Mouse (Mus musculus) liver, adult (tissue): ENCODE measurements around the gene Chrm5.

Source experiments
- GATA4 ChIP-seq: IDR thresholded peaks from 2 replicates; pipeline ENCODE4 v1.6.1; 2014; ENCODE audit warnings: mild to moderate bottlenecking, low read length; ENCODE audit not compliant: insufficient replicate concordance

The Chrm5 gene

GRCm38 (mm10) chr2:112454125-112454861 lies 26.3 kb downstream of the Chrm5 start:
- no peak for TF ChIP-seq GATA4

DNA sequence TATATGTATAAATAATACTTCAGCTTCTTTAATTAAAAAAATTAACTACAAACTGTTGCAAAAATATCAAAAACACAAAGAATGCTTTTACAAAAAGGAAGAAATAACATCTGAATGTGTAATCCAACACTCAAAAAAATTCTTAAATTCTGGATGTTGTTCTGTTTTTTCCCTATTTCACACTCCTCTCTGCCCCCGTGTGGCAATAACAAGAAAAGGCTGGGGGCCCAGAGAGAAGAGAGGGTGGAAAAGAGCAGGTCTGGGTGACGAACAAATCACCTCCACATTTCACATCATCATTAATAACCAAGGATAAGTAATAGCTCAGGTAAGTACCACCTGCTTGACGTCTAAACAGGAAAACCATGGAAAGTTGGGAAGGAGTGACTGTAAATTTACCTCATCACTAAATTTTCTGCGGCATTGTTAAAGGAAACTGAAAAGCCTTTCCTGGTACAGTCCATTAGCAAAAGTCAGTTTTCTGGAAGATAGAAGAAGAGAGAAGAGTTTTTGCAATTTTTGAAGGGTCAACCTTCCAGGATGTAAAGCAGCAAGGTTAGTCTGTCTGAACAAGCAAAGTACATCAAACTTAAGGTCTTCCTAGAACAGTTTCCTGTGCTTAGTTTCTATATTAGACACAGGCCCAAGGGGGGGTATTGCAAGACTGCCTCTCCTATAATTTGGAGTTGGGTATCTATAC lies 30.8 kb downstream of the Chrm5 start:
- TF ChIP-seq GATA4: no peak

GRCm38 (mm10) chr2:112448510-112449059 lies 32.0 kb downstream of the Chrm5 start:
- TF ChIP-seq GATA4: no peak

GRCm38 (mm10) chr2:112445511-112445910 lies 35.1 kb downstream of the Chrm5 start:
- TF ChIP-seq GATA4: no peak

GRCm38 (mm10) chr2:112443491-112443890 lies 37.1 kb downstream of the Chrm5 start:
- TF ChIP-seq GATA4: no peak

DNA sequence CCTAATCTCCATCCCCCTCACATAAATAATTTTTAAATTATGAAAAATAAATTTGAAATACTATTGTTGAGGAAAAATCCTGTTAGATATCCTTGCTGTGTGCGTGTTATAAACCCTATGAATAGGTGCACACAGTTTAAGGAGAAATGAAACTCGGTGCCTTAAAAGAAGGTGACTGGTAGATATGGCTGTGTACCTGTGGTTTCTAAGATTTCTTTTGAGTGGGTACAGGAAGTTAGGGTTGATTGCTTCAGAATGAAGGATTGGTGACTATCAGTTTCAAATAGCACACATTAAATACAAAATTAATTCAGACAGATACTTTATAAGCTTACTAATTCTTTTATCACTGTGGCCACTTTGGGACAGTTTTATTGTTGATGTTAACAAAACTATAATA lies 43.0 kb downstream of the Chrm5 start:
- no peak for TF ChIP-seq GATA4

DNA sequence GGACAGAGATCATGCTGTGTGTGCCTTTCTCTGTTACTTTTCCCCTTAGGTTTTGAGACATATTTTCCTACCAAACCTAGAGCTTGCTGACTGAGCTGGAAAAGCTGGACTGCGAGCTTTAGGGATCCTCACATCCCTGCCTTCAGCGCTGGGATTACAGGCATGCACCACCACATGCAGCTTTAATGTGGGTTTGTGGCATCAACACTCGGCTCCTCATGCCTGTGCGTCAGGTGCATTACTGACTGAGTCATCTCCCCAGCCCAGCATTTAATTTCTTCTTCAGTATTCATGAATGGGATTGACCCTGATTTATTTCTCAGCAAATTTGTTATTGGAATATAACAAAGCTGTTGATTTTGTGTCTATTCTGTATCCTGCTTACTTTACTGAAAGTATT lies 44.3 kb downstream of the Chrm5 start:
- no peak for TF ChIP-seq GATA4

DNA sequence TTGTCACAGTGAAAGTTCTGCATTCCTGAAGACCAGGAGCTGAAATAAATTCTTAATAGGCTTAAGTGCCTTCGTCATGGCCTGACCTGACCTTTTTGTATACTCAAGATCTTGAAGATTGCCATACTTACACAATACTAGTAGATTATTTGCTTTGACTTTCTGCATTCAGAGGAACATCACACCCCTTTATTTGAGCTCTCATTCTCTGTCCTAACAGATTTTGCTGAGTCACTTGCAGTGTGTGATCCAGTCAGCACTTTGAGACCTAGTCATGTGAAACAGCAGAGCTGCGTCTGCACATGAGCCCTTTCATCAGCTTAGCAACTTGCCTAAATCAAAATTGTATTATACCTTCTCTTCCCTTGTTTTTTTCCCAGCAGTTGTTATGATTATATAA lies 47.2 kb downstream of the Chrm5 start:
- TF ChIP-seq GATA4: no peak

GRCm38 (mm10) chr2:112432523-112432922 lies 48.0 kb downstream of the Chrm5 start:
- no peak for TF ChIP-seq GATA4

GRCm38 (mm10) chr2:112430403-112430802 lies 50.2 kb downstream of the Chrm5 start:
- no peak for TF ChIP-seq GATA4

GRCm38 (mm10) chr2:112429665-112430064 lies 50.9 kb downstream of the Chrm5 start:
- TF ChIP-seq GATA4: no peak
